Mouse (Mus musculus): ENCODE results near the gene Tomm34.

DNA sequence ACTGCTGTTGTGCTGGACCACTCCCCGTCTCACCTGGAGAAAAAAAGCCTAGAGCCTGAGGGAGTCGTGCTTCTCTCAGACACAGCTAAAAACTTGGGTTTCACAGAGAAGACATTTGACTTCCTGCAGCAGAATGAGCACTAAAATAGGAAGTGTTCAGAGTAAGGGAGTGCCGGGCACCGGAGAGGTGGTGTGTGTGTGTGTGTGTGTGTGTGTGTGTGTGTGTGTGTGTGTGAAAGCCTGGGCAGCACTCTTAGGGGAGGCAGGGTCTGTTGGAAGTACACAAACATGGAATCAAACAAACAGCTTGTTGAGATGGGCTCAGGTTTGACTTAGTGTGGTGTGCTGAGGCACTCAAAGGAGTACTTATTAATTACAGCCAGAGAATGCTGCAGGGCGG lies 4.1 kb upstream of the Tomm34 start:
- TF ChIP-seq CTCF (IDR thresholded peaks at IDR 0.05; ENCODE audit: borderline replicate concordance, insufficient read depth, low read depth, low read length) (no peak), POLR2A (IDR thresholded peaks at IDR 0.05; ENCODE audit: borderline replicate concordance, insufficient read depth, low read length) (no peak)

Data from cerebellum, adult 2 months (tissue).